Comparison of ENCODE assay signal across 12 mouse cellular contexts in genomic region chr13:19701443-19702078, GRCm38 (mm10). TPM values are rescaled to one million over a fixed set of nuclear protein-coding genes. Genes with fewer than 3 reads are reported as not detected.
DNase-seq lines count a peak whose midpoint lies in the region; ATAC-seq and TF ChIP-seq lines count a peak whose summit lies in the region.
"Had no signal": no experiment of that assay in that cellular context is flagged by ENCODE, and none has a peak within 500 bp of the region (broad histone marks: within the 10 kb centered on the region; RNA-seq: fewer than 3 reads in every experiment).

No protein-coding gene starts in this region.

- H3K9me3 ChIP-seq in lung, embryonic 14.5 days (ENCODE audit: low read depth, low read length), result no peaks in the 10 kb centered on the region
- no peaks in the 10 kb centered on the region for H3K9me3 ChIP-seq in forebrain, embryonic 16.5 days (ENCODE audit: control insufficient read depth, low read length)
- H3K9me3 ChIP-seq: limb, embryonic 13.5 days had no signal

- no peak overlapping the region for H3K27ac ChIP-seq in lung, embryonic 14.5 days (ENCODE audit: low read depth)
- no peak overlapping the region for H3K27ac ChIP-seq in forebrain, embryonic 16.5 days (ENCODE audit: low read length)
- H3K27ac ChIP-seq: heart, adult 2 months; limb, embryonic 13.5 days had no signal

- H3K4me3 ChIP-seq in lung, embryonic 14.5 days (ENCODE audit: low read depth, low read length), result no peak overlapping the region
- H3K4me3 ChIP-seq in forebrain, embryonic 16.5 days (replicated peaks; ENCODE audit: low read length), result peak overlapping the region; percentile 5
- H3K4me3 ChIP-seq: heart, adult 2 months; limb, embryonic 13.5 days; myocyte had no signal

- H3K27me3 ChIP-seq in lung, embryonic 14.5 days (ENCODE audit: insufficient read depth, low read length), result no peaks in the 10 kb centered on the region
- H3K27me3 ChIP-seq in forebrain, embryonic 16.5 days (replicated peaks; ENCODE audit: control insufficient read depth, insufficient read depth, low read length), result no peaks in the 10 kb centered on the region

- H3K4me1 ChIP-seq in lung, embryonic 14.5 days (ENCODE audit: insufficient read depth), result peaks cover 5% of the 10 kb centered on the region; the same call in 1 of the 2 replicates
- peaks cover 3% of the 10 kb centered on the region; the same call in 1 of the 2 replicates for H3K4me1 ChIP-seq in forebrain, embryonic 16.5 days (replicated peaks; ENCODE audit: control insufficient read depth, insufficient read depth, low read length)

- ATAC-seq in lung, embryonic 14.5 days (ENCODE audit: insufficient read depth), result no peak
- ATAC-seq in forebrain, embryonic 16.5 days, result peak; percentile 83
- ATAC-seq in activated CD4-positive, CD25-positive, alpha-beta regulatory T cell, adult 4 months, result no peak
- ATAC-seq: CD4-positive, CD25-positive, alpha-beta regulatory T cell, adult 4 months had no signal

- WGBS in lung, embryonic 14.5 days, result 68% methylated on average over 11 of the region's 11 CpGs
- 38% methylated on average over 11 of the region's 11 CpGs for WGBS in forebrain, embryonic 16.5 days

- H3K9ac ChIP-seq in lung, embryonic 14.5 days, result no peak overlapping the region
- no peak overlapping the region for H3K9ac ChIP-seq in forebrain, embryonic 16.5 days (replicated peaks; ENCODE audit: low read depth, low read length)
- H3K9ac ChIP-seq: limb, embryonic 13.5 days had no signal

- H3K36me3 ChIP-seq in lung, embryonic 14.5 days (ENCODE audit: insufficient read depth), result no peaks in the 10 kb centered on the region
- H3K36me3 ChIP-seq in forebrain, embryonic 16.5 days (ENCODE audit: control insufficient read depth, insufficient read depth), result no peaks in the 10 kb centered on the region
- H3K36me3 ChIP-seq: limb, embryonic 13.5 days had no signal

- no peak for TF ChIP-seq CTCF in lung, embryonic 14.5 days (IDR thresholded peaks at IDR 0.05; ENCODE audit: low read depth)

- peak; percentile 21 for DNase-seq in lung, embryonic 14.5 days
- DNase-seq in lung, postnatal 14 days, result no peak
- peak; percentile 47 for DNase-seq in left cerebral cortex, adult 11 months (ENCODE audit: low spot score)
- DNase-seq in right cerebral cortex, postnatal 14 days, result peak; percentile 60
- DNase-seq in adrenal gland, postnatal 4 days (ENCODE audit: low spot score in 2 of 2), result no peak
- no peak for DNase-seq in ovary, postnatal 14 days (ENCODE audit: low spot score)

- no peak overlapping the region for H3K4me2 ChIP-seq in lung, embryonic 14.5 days
- H3K4me2 ChIP-seq in forebrain, embryonic 16.5 days (ENCODE audit: low read length), result peak overlapping the region; percentile 38
- H3K4me2 ChIP-seq: limb, embryonic 13.5 days had no signal

RNA-seq across cellular contexts. Expression of gene Nme8, which starts 4.0 kb away (rescaled TPM):
- polyA plus RNA-seq in lung, embryonic 14.5 days (2014; fragmentation: Nextera tagmentation; extraction: Ambion mirVana), result not detected in 2 replicates
- not detected in 2 replicates for polyA plus RNA-seq in forebrain, embryonic 16.5 days (2015; fragmentation: Nextera tagmentation; extraction: Ambion mirVana)
- not detected for total RNA-seq in adrenal gland, postnatal 4 days (2021)
- not detected for polyA plus RNA-seq in activated CD4-positive, CD25-positive, alpha-beta regulatory T cell, adult 4 months (2017; shearing (Covaris generic))
- total RNA-seq: heart, adult 2 months had no signal
- polyA plus RNA-seq: CD4-positive, CD25-positive, alpha-beta regulatory T cell, adult 4 months; heart, adult 2 months; limb, embryonic 13.5 days; myocyte had no signal

Comparison
In these comparisons a context has a peak if more than half of its experiments do, and no peak if none do; other contexts are left out.
1. DNase-seq: peak in lung, embryonic 14.5 days (single experiment), left cerebral cortex, adult 11 months (single experiment) and right cerebral cortex, postnatal 14 days (single experiment); none in lung, postnatal 14 days (single experiment), adrenal gland, postnatal 4 days (0 of 2) and ovary, postnatal 14 days (single experiment).